Mouse (Mus musculus): ENCODE measurements around the gene Larp1. TPM values are rescaled to one million over a fixed set of nuclear protein-coding genes. Genes with fewer than 3 reads are reported as not detected.

The Larp1 gene
- total and polyA plus RNA-seq, 2 experiments from 2014 or later: 14.9 to 41.0 TPM

- TF ChIP-seq CTCF (IDR thresholded peaks at IDR 0.05; ENCODE audit: low read depth): no peak
- Histone ChIP-seq H3K36me3 (ENCODE audit: insufficient read depth, low read length) (no peaks in the 10 kb centered on the region), H3K4me2 (ENCODE audit: low read depth, low read length) (no peak overlapping the region), H3K9me3 (ENCODE audit: low read length) (no peaks in the 10 kb centered on the region), H3K4me1 (ENCODE audit: insufficient read depth, low read length) (peaks cover 10% of the 10 kb centered on the region), H3K9ac (replicated peaks; ENCODE audit: low read length) (no peak overlapping the region), H3K27me3 (ENCODE audit: insufficient read depth, low read length) (no peaks in the 10 kb centered on the region), H3K4me3 (ENCODE audit: low read length) (no peak overlapping the region), H3K27ac (no peak overlapping the region)
- 80% methylated on average over 2 of the region's 2 CpGs for WGBS
- DNase-seq (ENCODE audit: low spot score): no peak
- no peak for ATAC-seq
Observed at GRCm38 (mm10) chr11:58024671-58025070, 15.8 kb downstream of the Larp1 start.

GRCm38 (mm10) chr11:58025881-58026280 is 17.0 kb downstream of the Larp1 start:
- H3K9me3 ChIP-seq (ENCODE audit: low read length): no peaks in the 10 kb centered on the region
- no peaks in the 10 kb centered on the region for H3K27me3 ChIP-seq (ENCODE audit: insufficient read depth, low read length)
- no peak overlapping the region for H3K4me2 ChIP-seq (ENCODE audit: low read depth, low read length)
- no peak overlapping the region for H3K9ac ChIP-seq (replicated peaks; ENCODE audit: low read length)
- DNase-seq (ENCODE audit: low spot score) (no peak), ATAC-seq (no peak)
- peaks cover 8% of the 10 kb centered on the region for H3K4me1 ChIP-seq (ENCODE audit: insufficient read depth, low read length)
- H3K4me3 ChIP-seq (ENCODE audit: low read length): no peak overlapping the region
- no peak for TF ChIP-seq CTCF (IDR thresholded peaks at IDR 0.05; ENCODE audit: low read depth)
- no peak overlapping the region; the same call in 1 of the 2 replicates for H3K27ac ChIP-seq
- 88% methylated on average over 4 of the region's 4 CpGs for WGBS
- no peaks in the 10 kb centered on the region for H3K36me3 ChIP-seq (ENCODE audit: insufficient read depth, low read length)

- peaks cover 5% of the 10 kb centered on the region; the same call in 1 of the 2 replicates for H3K4me1 ChIP-seq (ENCODE audit: insufficient read depth, low read length)
- no peak overlapping the region; the same call in 1 of the 2 replicates for H3K27ac ChIP-seq
- H3K9me3 ChIP-seq (ENCODE audit: low read length): no peaks in the 10 kb centered on the region
- no peak overlapping the region for H3K4me3 ChIP-seq (ENCODE audit: low read length)
- 61% methylated on average over 3 of the region's 3 CpGs for WGBS
- no peak for DNase-seq (ENCODE audit: low spot score)
- no peaks in the 10 kb centered on the region for H3K27me3 ChIP-seq (ENCODE audit: insufficient read depth, low read length)
- no peak for TF ChIP-seq CTCF (IDR thresholded peaks at IDR 0.05; ENCODE audit: low read depth)
- H3K36me3 ChIP-seq (ENCODE audit: insufficient read depth, low read length): no peaks in the 10 kb centered on the region
- no peak overlapping the region for H3K4me2 ChIP-seq (ENCODE audit: low read depth, low read length)
- no peak overlapping the region for H3K9ac ChIP-seq (replicated peaks; ENCODE audit: low read length)
- ATAC-seq: no peak
Observed at GRCm38 (mm10) chr11:58026337-58026736, 17.5 kb downstream of the Larp1 start.

GRCm38 (mm10) chr11:58026860-58027259 is 18.0 kb downstream of the Larp1 start:
- no peak for DNase-seq (ENCODE audit: low spot score)
- no peak overlapping the region for H3K4me2 ChIP-seq (ENCODE audit: low read depth, low read length)
- no peak for TF ChIP-seq CTCF (IDR thresholded peaks at IDR 0.05; ENCODE audit: low read depth)
- H3K27ac ChIP-seq: no peak overlapping the region
- WGBS: 65% methylated on average over 1 of the region's 1 CpGs
- no peak for ATAC-seq
- H3K9me3 ChIP-seq (ENCODE audit: low read length): no peaks in the 10 kb centered on the region
- H3K4me1 ChIP-seq (ENCODE audit: insufficient read depth, low read length): peaks cover under 1% of the 10 kb centered on the region; the same call in 1 of the 2 replicates
- H3K4me3 ChIP-seq (ENCODE audit: low read length): no peak overlapping the region
- no peak overlapping the region for H3K9ac ChIP-seq (replicated peaks; ENCODE audit: low read length)
- H3K36me3 ChIP-seq (ENCODE audit: insufficient read depth, low read length): no peaks in the 10 kb centered on the region
- no peaks in the 10 kb centered on the region for H3K27me3 ChIP-seq (ENCODE audit: insufficient read depth, low read length)

GRCm38 (mm10) chr11:58028981-58029380 is 20.1 kb downstream of the Larp1 start:
- H3K4me1 ChIP-seq (ENCODE audit: insufficient read depth, low read length): no peaks in the 10 kb centered on the region; the same call in 1 of the 2 replicates
- 91% methylated on average over 1 of the region's 1 CpGs for WGBS
- H3K9me3 ChIP-seq (ENCODE audit: low read length): no peaks in the 10 kb centered on the region

GRCm38 (mm10) chr11:58029869-58030268 is 21.0 kb downstream of the Larp1 start:
- ATAC-seq: no peak
- no peaks in the 10 kb centered on the region for H3K36me3 ChIP-seq (ENCODE audit: insufficient read depth, low read length)
- DNase-seq (ENCODE audit: low spot score): no peak
- H3K4me1 ChIP-seq (ENCODE audit: insufficient read depth, low read length): no peaks in the 10 kb centered on the region; the same call in 1 of the 2 replicates
- H3K4me3 ChIP-seq (ENCODE audit: low read length): no peak overlapping the region
- 76% methylated on average over 2 of the region's 2 CpGs for WGBS
- no peak overlapping the region for H3K4me2 ChIP-seq (ENCODE audit: low read depth, low read length)
- H3K27ac ChIP-seq: no peak overlapping the region
- no peak for TF ChIP-seq CTCF (IDR thresholded peaks at IDR 0.05; ENCODE audit: low read depth)
- no peak overlapping the region for H3K9ac ChIP-seq (replicated peaks; ENCODE audit: low read length)
- H3K9me3 ChIP-seq (ENCODE audit: low read length): no peaks in the 10 kb centered on the region
- H3K27me3 ChIP-seq (ENCODE audit: insufficient read depth, low read length): no peaks in the 10 kb centered on the region

More at GRCm38 (mm10) chr11:58028981-58029380, 20.1 kb downstream of the Larp1 start:
- Histone ChIP-seq H3K36me3 (ENCODE audit: insufficient read depth, low read length) (no peaks in the 10 kb centered on the region), H3K4me3 (ENCODE audit: low read length) (no peak overlapping the region), H3K27me3 (ENCODE audit: insufficient read depth, low read length) (no peaks in the 10 kb centered on the region), H3K9ac (replicated peaks; ENCODE audit: low read length) (no peak overlapping the region), H3K4me2 (ENCODE audit: low read depth, low read length) (no peak overlapping the region), H3K27ac (no peak overlapping the region)
- TF ChIP-seq CTCF (IDR thresholded peaks at IDR 0.05; ENCODE audit: low read depth): no peak
- no peak for ATAC-seq
- DNase-seq (ENCODE audit: low spot score): no peak

GRCm38 (mm10) chr11:58031176-58031575 is 22.3 kb downstream of the Larp1 start:
- Histone ChIP-seq H3K9ac (replicated peaks; ENCODE audit: low read length) (no peak overlapping the region), H3K27ac (no peak overlapping the region), H3K27me3 (ENCODE audit: insufficient read depth, low read length) (no peaks in the 10 kb centered on the region), H3K4me1 (ENCODE audit: insufficient read depth, low read length) (no peaks in the 10 kb centered on the region; the same call in 1 of the 2 replicates), H3K9me3 (ENCODE audit: low read length) (no peaks in the 10 kb centered on the region), H3K36me3 (ENCODE audit: insufficient read depth, low read length) (no peaks in the 10 kb centered on the region), H3K4me3 (ENCODE audit: low read length) (no peak overlapping the region), H3K4me2 (ENCODE audit: low read depth, low read length) (no peak overlapping the region)
- 80% methylated on average over 6 of the region's 6 CpGs for WGBS
- ATAC-seq (no peak), DNase-seq (ENCODE audit: low spot score) (no peak)
- TF ChIP-seq CTCF (IDR thresholded peaks at IDR 0.05; ENCODE audit: low read depth): no peak
